Mouse (Mus musculus) cerebellum, postnatal 4 days (tissue): Measurements from ENCODE around the gene Polr2m.
"Not testable (repeated sequence)": the region's sequence is repeated elsewhere in the genome, so short reads cannot be mapped to it uniquely, and the experiment has no call there.

ENCODE experiments used
- DNase-seq, 2 experiments: peaks; one replicate each; pipeline ENCODE4 v3.0.0; 2022; ENCODE audit warnings: low spot score in 2 of 2, mixed read lengths in 1 of 2

Polr2m gene

GRCm38 (mm10) chr9:71485475-71486094 lies at the start of gene Polr2m:
Gene Polr2m, minus strand, starts transcription at chr9:71485935.
- DNase-seq: peak; percentile 80 to 88

GRCm38 (mm10) chr9:71535036-71535435 lies 49.3 kb upstream of the Polr2m start:
- no peak for DNase-seq

GRCm38 (mm10) chr9:71529960-71530359 lies 44.2 kb upstream of the Polr2m start:
- DNase-seq: no peak

GRCm38 (mm10) chr9:71527438-71527837 lies 41.7 kb upstream of the Polr2m start:
- no peak for DNase-seq

GRCm38 (mm10) chr9:71523901-71524300 lies 38.2 kb upstream of the Polr2m start:
- DNase-seq: no peak

- DNase-seq: no peak
These were observed 34.1 kb upstream of the Polr2m start for GRCm38 (mm10) chr9:71519836-71520235.

- DNase-seq: no peak
These were observed 31.8 kb upstream of the Polr2m start for GRCm38 (mm10) chr9:71517487-71517886.

GRCm38 (mm10) chr9:71515862-71516261 lies 30.1 kb upstream of the Polr2m start:
- DNase-seq: no peak

- DNase-seq: no peak
These were observed 27.8 kb upstream of the Polr2m start for GRCm38 (mm10) chr9:71513566-71513965.

- no peak for DNase-seq
These were observed 27.2 kb upstream of the Polr2m start for GRCm38 (mm10) chr9:71512899-71513298.

GRCm38 (mm10) chr9:71498391-71499182 lies 12.9 kb upstream of the Polr2m start:
- no peak for DNase-seq

- no peak for DNase-seq
These were observed 10.9 kb upstream of the Polr2m start for GRCm38 (mm10) chr9:71496637-71497036.

- no peak for DNase-seq
These were observed 8.0 kb upstream of the Polr2m start for GRCm38 (mm10) chr9:71493771-71494170.

GRCm38 (mm10) chr9:71492296-71493025 lies 6.7 kb upstream of the Polr2m start:
- no peak for DNase-seq

GRCm38 (mm10) chr9:71490076-71490475 lies 4.3 kb upstream of the Polr2m start:
- no peak for DNase-seq

- DNase-seq: no peak
These were observed 392 bp upstream of the Polr2m start for GRCm38 (mm10) chr9:71486127-71486526.

GRCm38 (mm10) chr9:71484871-71485474 lies 762 bp downstream of the Polr2m start:
- DNase-seq: no peak

- DNase-seq: not testable (repeated sequence)
These were observed 1.9 kb downstream of the Polr2m start for GRCm38 (mm10) chr9:71483872-71484271.

GRCm38 (mm10) chr9:71480305-71480704 lies 5.4 kb downstream of the Polr2m start:
- DNase-seq: no peak

- DNase-seq: no peak
These were observed 6.3 kb downstream of the Polr2m start for GRCm38 (mm10) chr9:71479413-71479812.

- no peak for DNase-seq
These were observed 7.1 kb downstream of the Polr2m start for GRCm38 (mm10) chr9:71478596-71478995.

- no peak for DNase-seq
These were observed 9.1 kb downstream of the Polr2m start for GRCm38 (mm10) chr9:71476601-71477000.
